Mouse (Mus musculus) thymus, adult 2 months (tissue): ENCODE results near the gene Ceacam20. TPM values are rescaled to one million over a fixed set of nuclear protein-coding genes. Genes with fewer than 3 reads are reported as not detected.

Source experiments
- DNase-seq: peaks from one replicate; pipeline ENCODE4 v3.0.0; 2021
- H3K27ac ChIP-seq: fragments of 200-500 bp; 2 replicates; pipeline ENCODE4 v1.5.1; 2012; ENCODE audit warnings: low read length, control low read depth; ENCODE audit not compliant: control insufficient read depth, insufficient read depth
- H3K27me3 ChIP-seq: fragments of 200-500 bp; 2 replicates; pipeline ENCODE4 v1.6.1; 2012; ENCODE audit warnings: mild to moderate bottlenecking, low read length, moderate library complexity, mixed read lengths; ENCODE audit not compliant: control insufficient read depth, insufficient read depth
- H3K36me3 ChIP-seq: fragments of 200-500 bp; 2 replicates; pipeline ENCODE4 v1.6.1; 2012; ENCODE audit warnings: mild to moderate bottlenecking, low read length, moderate library complexity; ENCODE audit not compliant: control insufficient read depth, insufficient read depth
- H3K4me1 ChIP-seq: fragments of 200-500 bp; replicated peaks from 2 replicates; pipeline ENCODE4 v1.6.1; 2012; ENCODE audit warnings: low read length; ENCODE audit not compliant: control insufficient read depth, insufficient read depth
- H3K4me3 ChIP-seq: fragments of 200-500 bp; 2 replicates; pipeline ENCODE4 v1.5.1; 2012; ENCODE audit warnings: mild to moderate bottlenecking, low read length, control low read depth, moderate library complexity; ENCODE audit not compliant: control insufficient read depth, insufficient read depth
- CTCF ChIP-seq: fragments of 200-500 bp; IDR thresholded peaks from 2 replicates; pipeline ENCODE4 v1.5.1; 2012; ENCODE audit warnings: mild to moderate bottlenecking, control low read depth, low read length, moderate library complexity, borderline replicate concordance; ENCODE audit not compliant: control insufficient read depth, poor library complexity, insufficient read depth; ENCODE audit errors: extremely low read depth
- POLR2A ChIP-seq: fragments of 200-500 bp; IDR thresholded peaks from 2 replicates; pipeline ENCODE4 v1.6.1; 2012; ENCODE audit warnings: mild to moderate bottlenecking, low read length, control low read depth, moderate library complexity; ENCODE audit not compliant: control insufficient read depth, poor library complexity, insufficient read depth; ENCODE audit errors: extremely low read depth
- WGBS: fragments of 180-500 bp; shearing (Covaris S2); methylation state at CpG from one replicate; pipeline ENCODE4 v1.1.7; 2018; 5-methylcytosine and 5-hydroxymethylcytosine counted together
- polyA plus RNA-seq: library from polyadenylated mRNA; depleted of rRNA; stranded (reverse); fragments of >200 nt; gene quantifications from 2 replicates; pipeline ENCODE4 v1.2.3, GENCODE M21; 2012

Ceacam20 gene
- polyA plus RNA-seq, 1 experiment: 0.49 TPM

DNA sequence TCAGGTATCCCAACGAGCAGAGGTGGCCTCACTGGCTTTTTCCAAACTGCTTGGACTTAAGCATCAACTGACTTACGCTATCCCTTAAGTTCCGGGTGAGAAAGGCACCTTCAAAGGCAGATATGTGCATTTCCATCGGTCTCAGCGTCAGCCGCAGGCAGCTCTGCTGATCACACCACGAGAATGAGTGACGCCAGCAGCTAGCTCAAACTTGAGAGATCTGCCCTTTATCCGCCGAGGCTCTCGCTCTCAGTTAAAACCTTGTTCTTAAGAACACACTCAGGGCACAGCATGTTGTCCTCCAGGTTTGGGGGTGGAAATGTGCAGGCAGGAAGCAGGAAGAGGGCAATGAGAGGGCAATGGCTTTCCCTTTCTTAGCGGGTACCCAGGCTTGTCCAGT lies 16.3 kb upstream of the Ceacam20 start:
- Histone ChIP-seq H3K27ac (peak overlapping the region; percentile 92), H3K4me1 (peaks cover 73% of the 10 kb centered on the region), H3K27me3 (no peaks in the 10 kb centered on the region), H3K36me3 (no peaks in the 10 kb centered on the region), H3K4me3 (no peak overlapping the region)
- TF ChIP-seq POLR2A: no peak
- WGBS: 84% methylated on average over 12 of the region's 12 CpGs
- DNase-seq: no peak

- TF ChIP-seq POLR2A (no peak), CTCF (no peak)
- Histone ChIP-seq H3K27ac (peak overlapping the region; percentile 92), H3K4me3 (peak overlapping the region; percentile 7; the same call in 1 of the 2 replicates), H3K27me3 (no peaks in the 10 kb centered on the region), H3K4me1 (peaks cover 66% of the 10 kb centered on the region), H3K36me3 (no peaks in the 10 kb centered on the region)
- peak; percentile 91 for DNase-seq
- WGBS: 43% methylated on average over 10 of the region's 10 CpGs
Observed at GRCm38 (mm10) chr7:19949996-19950395, 15.2 kb upstream of the Ceacam20 start.

- Histone ChIP-seq H3K4me3 (peak within 1 kb of the TSS; percentile 7; the same call in 1 of the 2 replicates), H3K4me1 (peaks cover 64% of the 10 kb centered on the region), H3K36me3 (no peaks in the 10 kb centered on the region), H3K27me3 (no peaks in the 10 kb centered on the region), H3K27ac (peak within 1 kb of the TSS; percentile 92)
- no peak for DNase-seq
- TF ChIP-seq CTCF (no peak), POLR2A (0 out of 2 replicates have a peak, but pooled peaks have one; percentile 23)
- WGBS: 75% methylated on average over 9 of the region's 9 CpGs
Observed at GRCm38 (mm10) chr7:19950589-19950988, 14.6 kb upstream of the Ceacam20 start, which contains the start of gene Igsf23. Gene Igsf23, minus strand, starts transcription at chr7:19950756.

GRCm38 (mm10) chr7:19952320-19952986 lies 12.8 kb upstream of the Ceacam20 start:
- no peak for TF ChIP-seq POLR2A
- TF ChIP-seq CTCF: no peak

GRCm38 (mm10) chr7:19953054-19953453 lies 12.2 kb upstream of the Ceacam20 start:
- Histone ChIP-seq H3K4me1 (peaks cover 46% of the 10 kb centered on the region), H3K4me3 (no peak overlapping the region), H3K27ac (no peak overlapping the region), H3K27me3 (no peaks in the 10 kb centered on the region), H3K36me3 (no peaks in the 10 kb centered on the region)
- TF ChIP-seq POLR2A: no peak
- TF ChIP-seq CTCF: no peak
- WGBS: 92% methylated on average over 9 of the region's 9 CpGs
- DNase-seq: no peak

More at GRCm38 (mm10) chr7:19952320-19952986, 12.8 kb upstream of the Ceacam20 start:
- Histone ChIP-seq H3K27ac (no peak overlapping the region), H3K4me3 (no peak overlapping the region), H3K36me3 (no peaks in the 10 kb centered on the region), H3K27me3 (no peaks in the 10 kb centered on the region), H3K4me1 (peaks cover 52% of the 10 kb centered on the region)
- WGBS: 98% methylated on average over 10 of the region's 10 CpGs
- DNase-seq: no peak

- peak overlapping the region; percentile 74 for H3K27ac ChIP-seq
- no peaks in the 10 kb centered on the region for H3K27me3 ChIP-seq
- DNase-seq: peak; percentile 13
- no peak for TF ChIP-seq CTCF
- no peak for TF ChIP-seq POLR2A
- 70% methylated on average over 4 of the region's 4 CpGs for WGBS
- H3K36me3 ChIP-seq: no peaks in the 10 kb centered on the region
- H3K4me3 ChIP-seq: no peak overlapping the region
- H3K4me1 ChIP-seq: peaks cover 19% of the 10 kb centered on the region
Observed at GRCm38 (mm10) chr7:19955861-19956260, 9.4 kb upstream of the Ceacam20 start.

GRCm38 (mm10) chr7:19956341-19956781 lies 8.9 kb upstream of the Ceacam20 start:
- TF ChIP-seq POLR2A (no peak), CTCF (no peak)
- 1% methylated on average over 7 of the region's 7 CpGs for WGBS
- Histone ChIP-seq H3K27ac (peak overlapping the region; percentile 74; the same call in 1 of the 2 replicates), H3K27me3 (no peaks in the 10 kb centered on the region), H3K36me3 (no peaks in the 10 kb centered on the region), H3K4me3 (no peak overlapping the region), H3K4me1 (peaks cover 19% of the 10 kb centered on the region)
- peak; percentile 91 for DNase-seq
